Mouse (Mus musculus): ENCODE data around the gene Gnai3.

Gene Gnai3

DNA sequence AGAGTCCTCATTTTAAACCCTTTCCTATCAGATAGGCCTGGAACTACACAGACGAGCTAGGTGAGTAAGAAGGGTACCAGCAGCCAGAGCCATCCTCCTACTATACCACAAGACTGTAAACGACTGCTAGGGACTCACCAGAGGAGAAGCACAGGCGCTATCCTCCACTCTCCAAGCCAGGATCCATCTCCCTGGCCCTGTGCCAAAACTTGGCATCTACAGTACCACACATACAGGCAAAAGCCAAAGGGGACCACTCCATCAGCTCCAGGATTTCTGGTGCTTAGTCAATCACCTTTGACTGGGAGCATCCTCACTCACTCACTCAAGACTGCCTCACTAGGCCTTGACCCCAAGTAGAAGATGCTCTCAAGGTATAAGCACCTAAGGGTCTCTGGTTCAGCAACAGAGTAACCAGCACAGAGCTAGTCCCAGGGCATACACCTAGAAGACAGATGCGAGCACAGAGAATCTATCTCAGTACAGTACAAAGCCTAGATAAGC, 62.0 kb downstream of the Gnai3 start:
- no peak for DNase-seq (ENCODE audit: low spot score in 2 of 2)

DNA sequence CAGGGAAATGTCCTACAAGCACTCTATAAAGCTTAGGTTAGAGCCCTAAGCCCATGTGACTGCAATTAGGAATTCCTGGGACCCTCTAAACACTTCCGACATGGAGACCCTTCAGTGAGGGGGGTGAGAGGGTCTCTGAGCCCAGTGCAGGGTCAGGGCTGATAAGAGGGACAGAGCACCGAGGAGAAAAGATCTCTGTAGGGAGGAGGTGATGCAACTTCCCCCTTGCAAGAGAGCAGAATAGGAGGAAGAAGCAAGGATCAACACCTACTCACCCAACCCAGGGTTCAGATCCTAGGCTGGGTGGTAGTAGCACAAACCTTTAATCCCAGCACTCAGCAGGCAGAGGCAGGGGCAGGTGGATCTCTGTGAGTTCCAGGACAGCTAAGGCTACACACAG, 62.8 kb downstream of the Gnai3 start:
- DNase-seq (ENCODE audit: low spot score in 2 of 2): no peak

DNA sequence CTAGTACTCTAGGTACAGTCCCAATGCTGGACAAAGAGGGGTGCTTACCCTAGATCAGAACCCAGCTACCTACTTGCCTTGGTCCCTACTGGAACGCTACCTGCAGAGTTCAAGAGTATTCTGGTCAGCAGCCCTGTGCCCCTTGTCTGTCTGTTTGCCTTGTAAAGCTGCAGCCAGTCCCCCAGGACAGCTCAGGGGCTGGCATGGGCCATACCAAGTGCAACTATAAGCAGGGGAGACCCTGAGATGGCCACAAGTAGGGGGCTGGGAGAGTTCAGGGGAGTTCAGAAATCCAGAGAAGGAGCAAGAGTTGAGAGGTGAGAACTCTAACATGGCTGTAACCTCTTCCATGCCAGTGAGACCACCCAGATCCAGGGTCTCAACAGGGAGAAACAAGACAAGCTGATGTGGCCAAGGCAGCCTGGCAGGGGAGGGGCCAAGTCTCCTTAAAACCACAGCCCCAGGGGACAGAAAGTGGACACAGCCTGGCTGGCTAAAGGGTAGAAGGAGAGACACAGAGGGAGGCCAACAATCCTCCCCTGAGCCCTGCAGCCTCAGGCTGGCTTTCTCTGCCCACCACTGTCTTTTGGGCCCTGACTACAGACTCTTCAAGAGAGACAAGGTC, 63.6 kb downstream of the Gnai3 start:
- DNase-seq (ENCODE audit: low spot score in 2 of 2): no peak

DNA sequence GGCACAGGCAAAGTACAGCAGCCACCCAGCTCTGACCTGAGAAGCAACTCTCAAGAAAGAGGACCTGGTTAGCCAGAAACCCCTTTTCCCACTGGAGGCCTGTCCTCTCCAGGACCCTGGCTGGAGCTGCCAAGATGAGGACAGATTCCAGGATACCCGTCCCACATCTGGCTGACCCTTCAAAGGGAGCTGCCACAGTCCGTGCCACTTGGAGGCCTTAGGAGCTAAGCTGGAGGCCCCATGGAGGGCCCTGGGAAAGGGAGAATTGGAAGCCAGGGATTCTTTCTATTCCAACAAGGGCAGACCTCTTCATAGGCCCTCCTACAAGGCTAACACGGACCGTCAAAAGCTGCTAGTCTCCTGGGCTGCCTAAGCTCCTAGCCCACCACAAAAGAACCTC, 64.3 kb downstream of the Gnai3 start:
- no peak for DNase-seq (ENCODE audit: low spot score in 2 of 2)

DNA sequence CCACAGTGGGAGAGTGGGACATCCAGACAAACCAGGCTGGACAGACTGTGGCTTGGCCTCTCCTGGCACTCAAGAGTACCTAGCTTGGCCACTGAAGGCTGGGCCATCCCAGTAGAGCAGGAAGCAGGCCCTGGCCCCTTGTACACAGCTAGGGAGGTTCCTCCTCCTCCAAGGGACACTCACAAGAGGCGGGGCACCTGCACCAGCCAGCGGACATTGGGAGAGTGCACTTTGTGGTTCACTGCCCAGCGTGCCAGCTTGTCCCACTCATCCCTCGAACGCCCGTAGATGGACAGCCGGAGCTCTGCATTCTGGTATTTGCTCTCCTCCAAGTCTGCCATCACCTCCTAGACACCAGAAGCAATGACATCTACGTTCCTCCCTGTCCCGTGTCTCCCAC, 69.1 kb downstream of the Gnai3 start:
- no peak for DNase-seq (ENCODE audit: low spot score in 2 of 2)

DNA sequence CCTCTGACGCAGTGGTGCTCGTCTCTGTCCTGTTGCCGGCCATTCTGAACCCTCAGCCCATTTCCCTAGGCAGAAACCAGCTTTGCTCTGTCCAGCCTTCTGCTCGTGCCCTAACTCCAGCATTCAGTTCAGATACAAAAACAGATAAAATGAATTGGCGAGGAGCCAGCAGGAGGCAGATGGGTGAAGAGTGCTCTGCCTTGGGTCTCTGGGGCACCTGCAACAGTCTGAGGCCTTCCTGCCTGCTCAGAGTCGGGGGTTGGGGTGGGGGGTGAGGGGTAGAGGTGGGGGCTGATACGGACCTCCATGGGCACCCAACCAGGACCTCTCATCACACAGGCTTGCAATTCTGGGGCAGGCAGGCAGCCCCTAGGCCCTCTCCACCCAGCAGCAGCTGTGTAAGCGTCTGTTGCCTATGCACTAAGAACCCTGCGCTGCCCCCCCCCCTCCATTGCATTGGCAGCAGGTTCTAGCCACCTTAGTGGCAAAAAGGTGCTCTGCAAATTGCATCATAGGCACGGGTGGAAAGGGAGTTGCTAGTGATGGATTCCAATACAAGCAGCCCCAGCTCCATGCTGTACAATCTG, 72.9 kb downstream of the Gnai3 start:
- no peak for DNase-seq (ENCODE audit: low spot score in 2 of 2)

DNA sequence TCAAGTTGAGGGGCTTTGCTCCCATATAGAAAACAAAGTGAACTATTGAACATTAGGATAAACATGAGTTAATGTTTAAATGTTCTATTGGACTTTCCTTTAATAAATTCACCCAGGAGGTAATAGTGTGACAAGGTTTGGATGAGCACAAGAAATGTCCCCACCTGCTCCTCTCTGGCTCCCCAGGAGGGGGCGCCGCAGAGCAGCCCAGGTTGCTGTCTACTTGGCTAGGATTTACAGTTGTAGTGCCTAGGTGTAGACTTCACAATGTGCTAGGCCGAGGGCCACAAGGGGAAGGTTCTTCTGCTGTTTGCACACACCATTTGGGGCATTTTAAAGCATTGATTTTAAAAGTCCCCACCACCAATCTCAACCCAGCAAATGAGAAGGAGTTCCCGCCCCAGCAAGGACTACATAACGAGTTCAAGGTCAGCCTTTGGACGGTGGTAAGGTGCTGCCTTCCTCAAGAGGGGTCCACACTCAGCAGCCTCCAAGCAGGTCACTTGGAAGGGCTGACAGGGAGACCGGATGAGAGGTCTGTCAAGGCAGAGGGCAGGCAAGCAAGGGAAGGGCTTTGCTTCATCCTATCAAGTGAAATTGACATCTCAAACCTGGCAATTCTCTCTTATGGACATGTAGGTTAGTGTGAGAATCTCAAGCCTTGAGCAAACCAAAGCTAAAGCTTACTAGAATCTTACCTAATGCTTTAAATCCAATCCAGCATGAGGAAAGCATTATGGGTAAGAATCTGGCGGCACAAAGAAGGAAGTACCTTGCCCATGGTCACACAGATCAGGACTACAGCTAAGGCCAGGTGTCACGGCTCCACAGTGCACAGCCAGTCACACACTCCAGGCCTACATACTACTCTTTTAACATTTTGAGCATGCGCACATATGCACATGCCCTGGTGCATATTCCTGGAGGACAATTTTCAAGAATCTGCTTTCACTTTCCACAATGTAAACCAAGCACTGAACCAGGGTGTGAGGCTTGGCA, 75.4 kb downstream of the Gnai3 start:
- peak; percentile 77 to 91 for DNase-seq (ENCODE audit: low spot score in 2 of 2)

DNA sequence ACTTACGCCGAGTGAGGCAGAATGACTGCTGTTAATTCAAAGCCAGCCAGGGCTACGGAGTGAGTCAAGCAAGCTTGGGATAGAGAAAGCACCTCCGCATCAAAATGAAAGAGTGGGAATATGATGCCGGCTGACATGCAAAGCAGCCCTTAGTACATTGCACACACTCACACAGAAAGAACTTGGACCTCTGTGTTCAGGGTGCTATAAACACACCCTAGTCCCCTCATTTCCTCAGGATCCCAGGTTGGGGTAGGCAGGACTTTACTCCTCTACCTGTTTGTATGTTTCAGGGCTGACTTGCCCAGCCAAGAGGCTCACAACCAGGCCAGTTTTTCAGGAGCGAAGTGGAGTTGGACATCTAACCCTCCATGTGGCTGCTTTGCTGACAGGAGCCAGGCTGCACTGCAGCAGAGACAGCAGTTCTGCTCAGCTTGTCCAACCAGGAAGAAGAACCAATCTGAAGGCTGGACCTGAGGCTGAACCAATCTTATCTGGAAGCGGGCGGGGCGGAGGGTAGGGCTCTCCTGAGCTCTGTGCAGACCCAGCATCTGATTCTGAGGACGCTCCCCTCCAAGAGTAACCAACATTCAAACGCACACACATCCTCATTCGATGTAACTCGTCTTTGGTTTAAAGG, 76.6 kb downstream of the Gnai3 start:
- DNase-seq (ENCODE audit: low spot score in 2 of 2): no peak

DNA sequence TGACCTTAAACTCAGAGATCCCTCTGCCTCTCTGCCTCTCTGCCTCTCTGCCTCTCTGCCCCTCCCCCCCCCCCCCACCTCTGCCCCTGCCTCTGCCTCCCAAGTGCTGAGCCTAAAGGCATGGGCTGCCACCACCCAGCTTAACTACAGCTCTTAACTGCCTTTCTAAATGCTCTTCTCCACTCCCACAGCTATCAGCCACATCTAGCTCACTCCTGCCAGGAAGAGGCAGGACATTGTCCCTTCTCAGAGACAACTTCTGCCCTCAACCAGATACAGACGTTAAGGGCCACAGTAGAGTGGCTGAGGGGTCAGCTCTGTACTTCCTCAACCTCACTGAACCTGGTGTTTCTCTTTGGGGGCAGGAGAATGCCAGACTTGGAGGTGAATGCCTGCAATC, 77.1 kb downstream of the Gnai3 start:
- no peak for DNase-seq (ENCODE audit: low spot score in 2 of 2)

DNA sequence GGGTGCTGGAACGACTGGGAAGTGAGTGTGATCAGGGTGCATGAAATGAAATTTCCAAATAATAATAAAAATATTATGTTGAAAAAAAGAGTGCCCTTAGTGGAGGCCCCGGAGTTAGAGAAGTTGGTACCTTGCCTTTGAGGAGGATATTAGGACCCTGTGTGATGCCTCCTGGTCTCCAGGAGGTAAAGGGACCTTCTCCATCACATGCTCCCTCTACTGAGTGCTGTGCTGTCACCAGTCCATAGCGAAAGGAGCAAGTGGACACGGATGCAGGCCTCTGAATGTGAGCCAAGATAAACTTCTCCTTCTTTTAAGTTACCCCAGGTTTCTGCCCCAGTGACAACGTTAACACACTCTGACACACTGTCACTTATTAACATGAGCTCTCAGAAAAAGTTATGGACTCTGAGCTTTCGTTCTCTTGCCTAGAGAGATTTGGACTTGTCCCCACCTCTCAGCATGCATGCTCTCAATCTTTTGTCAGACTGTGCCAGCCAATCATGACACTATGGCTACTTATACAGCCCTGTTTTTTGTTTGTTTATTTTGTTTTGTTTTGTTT, 78.5 kb downstream of the Gnai3 start:
- DNase-seq (ENCODE audit: low spot score in 2 of 2): no peak

DNA sequence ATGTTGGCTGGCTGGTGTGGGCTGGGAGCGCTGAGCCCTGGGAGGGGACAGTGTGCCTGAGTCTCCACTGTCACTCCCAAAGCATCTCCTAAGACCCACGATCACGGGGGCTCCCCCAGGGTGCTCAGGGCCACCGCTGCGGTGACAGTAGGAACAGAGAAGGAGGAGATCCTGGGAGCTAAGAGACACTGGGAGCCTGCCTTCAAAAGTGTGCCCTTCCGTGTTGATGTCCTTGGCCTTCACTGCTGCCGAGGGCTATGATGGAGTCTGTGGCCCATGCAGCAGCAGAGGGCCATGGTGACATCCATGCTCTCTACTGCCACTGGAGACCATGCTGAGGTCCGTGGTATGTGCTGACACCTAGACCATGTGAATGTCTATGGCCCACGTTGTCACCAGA, 80.4 kb downstream of the Gnai3 start:
- DNase-seq (ENCODE audit: low spot score in 2 of 2): no peak

DNA sequence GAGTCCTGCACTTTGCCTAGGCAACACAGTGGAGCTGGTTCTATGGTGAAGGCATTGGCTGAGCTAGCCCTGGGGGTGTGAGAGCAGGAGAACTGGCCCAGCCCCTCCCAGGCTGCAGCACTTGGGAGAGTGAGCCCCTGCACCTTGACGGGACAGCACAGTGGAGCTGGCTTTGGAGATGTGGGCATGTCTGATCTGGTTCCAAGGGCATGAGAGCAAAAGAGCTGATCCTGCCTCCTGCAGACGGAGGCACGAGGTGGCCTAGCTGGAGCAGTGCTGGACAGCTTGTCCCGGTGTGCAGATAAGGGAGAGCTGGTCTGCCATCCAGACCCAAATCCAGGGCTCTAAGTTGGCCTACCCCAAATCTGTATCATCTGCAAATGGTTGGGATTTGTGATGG, 81.3 kb downstream of the Gnai3 start:
- DNase-seq (ENCODE audit: low spot score in 2 of 2): no peak

DNA sequence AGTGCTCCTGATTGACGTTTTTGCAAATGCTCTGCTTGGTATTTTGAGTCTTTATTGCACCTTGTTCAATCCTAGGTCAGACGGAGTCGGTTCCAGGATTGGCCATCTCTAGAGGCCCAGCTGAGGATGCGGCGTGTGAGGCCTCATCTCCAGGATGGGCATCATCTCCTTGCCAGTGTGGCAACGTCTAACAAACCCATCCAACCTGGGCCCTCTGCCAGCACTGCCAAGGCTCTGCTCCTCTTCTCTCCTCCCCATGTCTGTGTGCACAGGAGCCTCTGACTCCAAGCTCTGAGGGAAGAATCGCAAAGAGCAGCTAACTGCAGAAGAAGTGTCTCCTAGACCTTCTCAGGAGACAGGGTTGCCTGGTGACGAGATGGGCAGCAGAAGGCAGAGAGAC, 83.3 kb downstream of the Gnai3 start:
- no peak for DNase-seq (ENCODE audit: low spot score in 2 of 2)

DNA sequence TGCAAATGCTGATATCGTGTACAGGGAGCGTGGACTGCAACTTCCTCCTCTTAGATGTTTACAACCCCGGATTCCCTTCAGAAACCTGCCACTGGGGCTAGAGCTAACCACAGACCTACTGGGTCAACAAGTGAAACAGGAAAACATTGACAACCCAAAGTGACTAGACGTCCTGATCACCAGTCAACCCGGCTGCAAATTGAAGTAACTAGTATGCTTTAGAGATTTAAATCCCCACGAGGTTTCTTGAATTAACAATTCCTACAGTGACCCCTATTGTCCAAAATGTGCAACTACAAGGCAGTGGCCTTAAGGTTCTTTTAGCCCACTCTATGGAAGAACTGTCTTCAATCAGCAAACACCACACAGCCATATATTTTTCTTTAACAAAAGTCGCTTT, 84.5 kb downstream of the Gnai3 start:
- no peak for DNase-seq (ENCODE audit: low spot score in 2 of 2)
